Mouse (Mus musculus) stomach, postnatal 0 days (tissue): ENCODE data around the gene Rplp2.

ENCODE experiments used
- CTCF ChIP-seq: IDR thresholded peaks from 2 replicates; pipeline ENCODE4 v1.5.1; 2016; ENCODE audit warnings: antibody characterized with exemption, low read depth, mild to moderate bottlenecking, moderate library complexity
- EP300 ChIP-seq: optimal IDR thresholded peaks from 2 replicates; pipeline ENCODE3; 2016; ENCODE audit warnings: antibody characterized with exemption

GRCm38 (mm10) chr7:141439140-141439679 is 8.0 kb upstream of the Rplp2 start:
- TF ChIP-seq EP300 (no peak), CTCF (no peak)
